Mouse (Mus musculus) WW6 (cell line): ENCODE results near the gene Slc25a34.

Experiments
- DNase-seq: peaks from one replicate; pipeline ENCODE4 v3.0.0-alpha.2; 2013; ENCODE audit warnings: low read depth, low spot score

Gene Slc25a34

DNA sequence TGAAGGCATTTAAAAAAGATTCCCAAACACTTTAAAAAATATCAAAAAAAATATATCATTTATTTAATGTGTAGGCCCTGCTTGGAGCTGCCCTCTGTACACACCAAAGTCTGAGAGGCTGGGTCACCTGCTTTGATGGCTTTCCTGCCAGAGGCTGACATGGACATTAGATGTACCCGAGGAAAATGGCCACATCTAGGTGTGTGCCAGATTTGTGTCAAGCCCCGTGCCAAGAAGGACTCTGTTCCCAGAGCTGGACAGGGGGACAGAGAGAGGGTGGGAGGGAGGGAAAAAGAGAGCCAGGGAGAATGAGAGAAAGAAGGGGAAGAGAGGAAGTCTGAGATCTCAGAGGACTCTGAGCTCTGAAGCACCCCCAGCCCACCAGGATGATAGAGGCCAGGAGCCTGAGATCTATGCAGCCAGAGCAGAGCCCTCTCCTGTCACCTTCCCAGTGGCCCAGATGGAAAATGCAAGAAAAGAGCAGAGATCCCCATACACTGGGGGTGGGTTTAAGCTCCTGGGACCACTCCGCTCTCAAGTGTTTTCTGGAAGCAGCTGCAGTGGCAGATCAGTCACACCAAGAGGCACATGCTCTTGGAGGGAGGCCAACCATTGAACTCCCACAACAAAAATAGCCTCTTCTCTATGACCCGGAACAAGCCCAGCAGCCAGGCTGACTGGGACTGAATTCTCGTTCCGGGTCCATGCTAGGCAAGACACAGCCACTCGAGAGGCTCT is 19.7 kb upstream of the Slc25a34 start:
- DNase-seq = no peak

DNA sequence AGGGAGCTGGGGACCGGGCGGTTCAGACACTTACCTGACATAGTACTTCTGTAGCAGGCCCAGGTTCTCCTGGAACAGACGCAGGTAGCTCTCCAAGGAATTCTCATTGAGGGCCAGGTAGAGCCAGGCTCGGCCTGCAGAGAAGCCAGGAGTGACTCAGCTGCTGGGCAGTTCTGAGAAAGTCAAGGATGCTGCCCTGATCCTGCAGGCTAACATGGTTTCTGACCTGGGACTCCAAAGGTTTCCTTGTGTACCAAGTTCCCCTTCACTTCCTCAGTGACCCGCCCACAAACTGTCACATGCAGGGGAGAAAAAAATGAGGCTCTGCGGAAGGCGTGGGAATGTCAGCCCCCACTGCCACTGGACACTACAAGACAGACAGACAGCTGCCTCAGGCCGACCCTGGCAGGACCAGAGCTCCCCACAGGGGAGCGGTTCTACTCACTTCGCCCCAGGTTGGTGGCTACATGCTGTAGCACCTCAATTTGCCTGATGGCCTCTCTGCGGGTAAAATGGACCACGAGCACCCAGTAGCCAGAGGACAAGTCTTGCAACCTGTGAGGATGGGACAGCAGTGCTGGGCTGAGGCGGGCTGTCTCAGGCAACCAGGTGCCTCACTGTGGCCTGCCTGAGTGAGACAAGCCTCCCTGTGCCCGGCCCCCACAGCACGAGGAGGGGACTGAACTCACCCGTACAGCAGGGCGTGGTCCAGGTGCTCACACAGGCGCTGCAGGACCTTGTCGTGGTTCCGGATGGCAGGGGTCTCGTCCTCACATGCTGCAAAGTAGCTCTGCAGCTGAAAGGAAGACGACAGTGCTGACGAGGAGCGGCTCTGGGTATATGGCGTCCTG is 18.6 kb upstream of the Slc25a34 start:
- no peak for DNase-seq

DNA sequence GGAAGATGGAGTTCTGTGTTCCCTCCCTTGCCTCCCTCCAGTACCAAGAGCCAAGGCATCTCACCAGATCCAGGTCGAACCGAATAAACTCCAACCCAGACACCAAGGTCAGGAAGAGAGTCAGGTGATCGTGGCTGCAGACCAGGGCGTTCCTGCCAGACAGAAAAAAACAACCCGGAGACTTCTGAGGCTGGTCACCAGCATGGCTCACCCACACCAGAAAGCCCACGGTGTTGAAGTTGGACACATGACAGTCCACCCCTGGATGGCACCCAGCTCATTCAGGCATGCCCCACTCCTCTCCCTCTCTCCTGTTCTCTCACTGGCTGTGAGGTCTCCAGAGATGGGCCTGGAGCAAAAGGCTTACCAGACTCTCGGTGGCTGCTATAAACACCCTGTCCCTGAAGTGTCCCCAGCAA is 17.7 kb upstream of the Slc25a34 start:
- no peak for DNase-seq

DNA sequence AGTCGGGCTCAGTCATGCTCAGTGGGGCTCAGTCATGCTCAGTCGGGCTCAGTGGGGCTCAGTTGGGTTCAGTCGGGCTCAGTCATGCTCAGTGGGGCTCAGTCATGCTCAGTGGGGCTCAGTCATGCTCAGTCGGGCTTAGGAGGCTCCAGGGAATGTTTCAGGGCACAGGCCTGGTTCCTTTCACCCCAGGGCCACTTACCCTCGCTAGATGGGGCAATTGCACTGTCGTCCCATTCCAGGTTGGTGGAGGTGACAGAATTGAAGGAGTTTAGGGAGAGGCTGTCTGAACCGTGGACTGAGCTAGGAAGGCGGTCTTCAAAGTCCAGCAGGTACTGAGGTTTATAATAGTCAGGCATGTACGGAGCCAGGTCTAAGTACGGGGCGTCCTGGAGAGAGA is 15.9 kb upstream of the Slc25a34 start:
- DNase-seq = no peak

- DNase-seq = no peak
Observed at GRCm38 (mm10) chr4:141636693-141637092, 13.1 kb upstream of the Slc25a34 start.

GRCm38 (mm10) chr4:141635991-141636390 is 12.4 kb upstream of the Slc25a34 start:
- no peak for DNase-seq

DNA sequence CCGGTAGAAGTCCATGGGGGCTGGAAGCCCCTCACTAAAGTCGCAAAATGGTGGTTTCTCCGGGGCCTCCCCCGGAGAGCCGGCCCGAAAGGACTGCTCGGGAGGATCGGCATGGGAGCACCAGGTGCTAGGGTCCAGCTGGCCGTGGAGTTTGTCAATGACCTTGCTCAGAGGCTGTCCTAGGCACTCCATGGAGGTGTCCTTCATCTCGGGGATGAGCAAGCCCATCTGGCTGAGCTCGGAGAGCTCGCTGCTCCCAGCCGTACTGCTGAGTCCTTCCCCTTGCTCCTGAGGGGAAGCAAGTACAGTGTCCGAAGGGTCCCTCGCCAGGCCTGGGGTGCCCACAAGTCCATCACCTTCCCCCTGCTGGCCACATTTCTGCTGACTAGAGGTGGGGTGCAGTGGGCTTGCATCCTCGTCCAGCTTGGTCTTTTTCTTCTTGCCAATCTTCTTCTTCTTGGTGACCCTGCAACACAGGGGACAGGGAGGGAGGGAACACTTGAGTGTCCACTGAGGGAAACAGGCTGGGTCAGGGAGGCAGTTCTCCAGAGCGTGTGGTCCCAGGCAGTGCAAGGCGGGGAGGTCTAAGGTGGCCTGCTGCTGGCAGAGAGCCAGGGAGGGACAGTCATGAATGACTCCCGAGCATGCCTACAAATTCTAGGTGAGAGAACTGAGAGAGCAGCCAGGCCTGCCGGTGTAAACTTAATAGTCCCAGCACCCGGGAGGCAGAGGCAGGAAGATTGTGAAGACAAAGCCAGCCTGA is 8.7 kb upstream of the Slc25a34 start:
- DNase-seq = no peak

DNA sequence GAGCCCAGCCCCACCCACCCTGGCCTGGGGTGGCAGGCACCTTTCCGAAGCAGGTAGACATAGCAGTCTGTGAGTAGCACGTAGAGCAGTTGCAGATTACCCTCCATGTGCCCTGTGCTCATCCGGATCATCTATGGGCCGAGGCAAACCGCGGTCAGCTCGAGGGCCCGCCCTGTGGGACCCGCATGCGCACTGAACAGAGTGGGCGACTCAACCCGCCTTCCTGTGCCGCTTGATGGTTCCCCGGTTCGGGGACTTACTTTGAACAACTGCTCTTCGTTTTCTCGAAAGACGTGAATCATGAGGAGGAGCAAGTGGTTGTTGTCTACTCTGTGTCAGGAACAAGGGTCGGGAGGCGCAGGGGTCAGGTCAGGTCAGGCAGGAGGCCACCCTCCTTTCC is 7.6 kb upstream of the Slc25a34 start:
- DNase-seq = no peak

DNA sequence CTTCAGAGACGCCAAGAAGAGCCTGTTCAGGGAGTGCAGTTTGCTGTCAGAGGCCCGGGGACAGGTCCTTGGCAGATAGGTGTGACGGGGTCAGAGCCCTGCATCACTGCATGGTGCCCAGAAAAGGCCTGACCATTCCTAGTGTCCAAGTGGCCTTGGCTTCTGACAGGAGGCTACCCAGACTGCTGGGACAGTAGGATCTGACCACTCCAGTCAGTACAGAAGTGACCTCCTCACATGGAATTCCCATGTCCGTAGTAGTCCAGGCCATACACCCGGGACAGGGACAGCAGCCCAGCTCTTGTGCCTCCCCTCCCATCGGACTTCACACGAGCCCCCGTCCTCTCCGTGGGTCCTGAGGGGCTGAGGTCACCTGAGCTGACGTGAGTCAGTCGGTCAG is 6.4 kb upstream of the Slc25a34 start:
- no peak for DNase-seq

GRCm38 (mm10) chr4:141628661-141629060 is 5.0 kb upstream of the Slc25a34 start:
- no peak for DNase-seq

DNA sequence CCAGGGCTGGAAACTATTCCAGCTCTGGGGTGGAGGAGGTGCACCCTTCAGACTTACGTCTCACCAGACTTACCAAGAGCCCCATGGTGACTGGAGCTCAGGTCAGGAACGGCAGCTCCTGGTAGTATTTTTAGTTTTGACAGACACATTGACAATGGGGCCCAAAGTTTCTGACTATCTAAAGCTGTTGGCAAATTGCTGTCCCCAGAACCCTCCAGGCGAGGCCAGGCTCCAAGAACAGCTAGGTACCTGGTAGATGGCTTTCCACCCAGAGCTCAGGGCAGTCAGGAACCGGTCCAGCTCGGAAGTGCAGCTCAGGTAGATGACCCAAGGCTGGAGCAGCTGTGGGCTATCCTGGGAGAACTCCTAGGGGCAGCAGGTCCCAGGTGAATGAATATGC is 3.9 kb upstream of the Slc25a34 start:
- no peak for DNase-seq

- no peak for DNase-seq
Observed at GRCm38 (mm10) chr4:141625774-141626550, 2.3 kb upstream of the Slc25a34 start.

DNA sequence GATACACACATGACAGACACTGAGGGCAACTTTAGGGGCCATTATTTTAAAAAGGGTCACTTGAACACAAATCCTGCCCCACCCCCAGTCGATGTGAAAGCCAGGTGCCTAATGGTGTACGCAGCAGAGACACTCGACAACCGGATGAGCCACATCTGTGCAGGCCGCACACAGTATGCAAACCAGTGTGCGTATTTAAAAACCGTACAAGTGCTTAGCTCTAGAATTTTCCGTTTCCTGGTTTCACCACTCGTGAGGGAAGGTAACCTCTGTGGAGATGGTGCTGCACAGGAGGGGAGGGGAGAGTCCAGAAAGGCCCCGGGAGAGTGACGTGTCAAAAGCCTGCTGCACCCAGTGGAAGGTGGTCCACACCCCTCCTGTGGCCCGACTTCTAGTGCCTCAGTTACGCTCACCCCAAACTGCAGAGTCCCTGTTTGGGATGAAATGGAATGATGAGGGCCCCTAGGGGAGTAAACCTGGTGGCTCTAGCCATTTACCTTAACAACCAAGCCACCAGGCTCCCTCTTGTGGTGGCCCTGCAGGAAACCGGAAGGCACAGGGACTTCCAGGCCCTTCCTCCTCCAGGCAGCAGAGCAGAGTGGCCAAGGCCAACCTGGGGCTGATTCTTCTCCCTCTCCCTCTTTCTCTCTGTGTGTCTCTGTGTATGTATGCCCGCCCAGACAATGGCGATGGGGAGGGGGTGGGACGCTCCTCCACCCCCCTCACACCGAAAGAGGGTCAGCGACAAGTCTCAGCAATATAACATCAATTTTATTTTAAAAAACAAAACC is 1.6 kb upstream of the Slc25a34 start:
- DNase-seq = no peak

GRCm38 (mm10) chr4:141624134-141624533 is 513 bp upstream of the Slc25a34 start:
- DNase-seq = no peak

DNA sequence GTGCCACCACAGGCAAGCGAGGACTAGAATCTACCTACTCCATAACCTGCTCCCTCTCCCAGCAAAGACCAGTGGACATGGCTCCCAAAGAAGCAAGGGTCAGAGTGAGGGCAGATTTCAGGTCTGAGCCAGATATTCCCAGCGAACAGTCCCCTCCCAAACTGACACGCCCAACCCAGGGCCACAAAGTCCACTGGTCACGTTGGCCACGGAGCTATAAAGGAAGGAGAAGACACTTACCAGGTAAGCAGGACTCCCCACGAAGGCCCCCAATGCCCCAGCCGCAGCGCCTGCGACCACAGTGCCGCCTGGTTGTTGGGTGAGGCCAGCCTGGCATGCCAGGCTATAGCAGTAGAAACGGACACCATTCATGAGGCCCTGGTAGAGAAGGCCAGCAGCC is 584 bp downstream of the Slc25a34 start:
- DNase-seq = no peak

DNA sequence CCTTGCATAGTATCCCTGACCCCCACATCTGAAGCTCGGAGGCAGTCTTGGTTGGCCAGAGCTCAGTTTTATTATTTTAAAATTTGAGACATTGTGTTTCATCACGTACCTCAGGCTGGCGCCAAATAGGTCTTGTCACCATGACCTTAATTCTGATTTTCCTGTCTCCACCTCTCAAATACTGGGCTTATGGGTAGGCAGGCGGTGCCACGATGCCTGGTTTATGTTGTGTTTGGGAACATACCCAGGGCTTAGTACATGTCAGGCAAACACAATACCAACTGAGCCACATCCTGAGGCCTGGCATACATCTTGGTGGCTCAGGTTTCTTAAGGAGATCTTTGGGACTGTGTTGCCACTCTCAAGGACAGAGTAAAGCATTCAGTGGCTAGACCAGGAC is 1.0 kb downstream of the Slc25a34 start:
- DNase-seq = no peak

DNA sequence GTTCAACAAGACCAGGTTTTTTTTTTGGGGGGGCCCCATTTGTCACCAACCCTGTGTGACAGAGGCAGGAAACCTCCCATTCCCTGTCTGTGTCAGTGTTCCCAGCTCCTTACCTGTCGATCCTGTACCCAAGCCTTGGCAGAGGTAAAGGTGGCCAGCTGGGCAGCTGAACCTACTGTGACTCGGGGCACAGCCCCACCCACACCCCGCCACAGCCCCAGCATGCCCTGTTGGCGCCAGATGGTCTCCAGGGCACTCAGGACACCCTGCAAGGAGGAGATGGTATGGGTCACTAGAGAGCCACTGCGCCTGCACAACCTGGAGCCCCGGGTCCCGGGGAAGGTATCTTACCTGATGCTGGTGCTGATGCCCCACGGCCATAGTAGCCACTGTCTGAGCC is 1.5 kb downstream of the Slc25a34 start:
- no peak for DNase-seq

DNA sequence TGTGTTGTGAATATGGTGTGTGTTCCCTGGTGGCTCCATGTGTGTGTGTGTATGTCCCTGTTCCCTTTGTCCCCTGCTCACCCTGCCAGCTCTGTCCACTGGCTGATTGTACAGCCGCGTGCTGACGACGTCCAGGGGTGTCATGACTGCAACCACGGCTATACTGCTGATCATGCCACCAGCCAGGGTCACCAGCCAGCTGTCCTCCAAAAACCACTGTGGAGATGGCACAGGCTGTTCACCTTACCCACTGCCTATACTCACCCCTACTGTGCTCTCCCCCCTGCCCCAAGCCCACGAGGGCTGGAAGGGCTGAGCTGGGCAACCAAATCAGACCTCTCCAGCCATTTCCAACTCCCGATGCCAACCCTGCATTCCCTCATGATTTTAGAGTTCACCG is 2.3 kb downstream of the Slc25a34 start:
- no peak for DNase-seq

DNA sequence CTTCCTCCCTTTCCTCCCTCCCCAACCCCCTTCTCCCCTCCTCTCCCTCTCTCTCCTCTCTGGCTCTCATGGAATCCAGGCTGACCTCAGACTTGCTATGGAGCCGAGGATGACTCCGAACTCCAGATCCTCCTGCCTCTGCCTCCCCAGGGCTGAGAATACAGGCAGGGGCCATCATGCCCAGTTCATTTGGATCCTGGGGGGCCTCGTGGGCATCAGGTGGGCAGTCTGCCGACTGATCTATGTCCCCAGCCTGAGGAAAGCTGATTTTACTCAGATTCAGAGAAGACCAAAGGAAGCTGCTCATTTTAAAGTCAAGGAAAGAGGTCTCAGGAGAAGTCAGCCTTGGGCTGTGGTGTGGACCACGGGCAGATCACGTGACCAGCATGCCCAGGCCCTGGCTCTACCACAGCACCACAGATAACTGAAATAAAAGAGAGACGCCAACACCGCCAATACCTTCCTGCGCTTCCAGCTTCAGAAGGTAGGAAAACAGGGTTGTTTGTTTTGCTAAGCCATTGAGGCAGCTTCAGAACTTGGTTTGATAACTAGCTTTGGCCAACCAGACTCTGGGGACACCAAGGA is 4.2 kb downstream of the Slc25a34 start:
- no peak for DNase-seq

GRCm38 (mm10) chr4:141618565-141619243 is 4.9 kb downstream of the Slc25a34 start, which contains the start of gene Tmem82:
Gene Tmem82, minus strand, starts transcription at chr4:141618633.
- no peak for DNase-seq
